Mouse (Mus musculus): Measurements from ENCODE around the gene Kdm2a. TPM values are rescaled to one million over a fixed set of nuclear protein-coding genes. Genes with fewer than 3 reads are reported as not detected.
A peak's percentile ranks its signal among the peaks of the same experiment; 100 is the strongest.

The Kdm2a gene
- total RNA-seq, 2 experiments from 2014 or later, result 70.1 to 71.5 TPM

DNA sequence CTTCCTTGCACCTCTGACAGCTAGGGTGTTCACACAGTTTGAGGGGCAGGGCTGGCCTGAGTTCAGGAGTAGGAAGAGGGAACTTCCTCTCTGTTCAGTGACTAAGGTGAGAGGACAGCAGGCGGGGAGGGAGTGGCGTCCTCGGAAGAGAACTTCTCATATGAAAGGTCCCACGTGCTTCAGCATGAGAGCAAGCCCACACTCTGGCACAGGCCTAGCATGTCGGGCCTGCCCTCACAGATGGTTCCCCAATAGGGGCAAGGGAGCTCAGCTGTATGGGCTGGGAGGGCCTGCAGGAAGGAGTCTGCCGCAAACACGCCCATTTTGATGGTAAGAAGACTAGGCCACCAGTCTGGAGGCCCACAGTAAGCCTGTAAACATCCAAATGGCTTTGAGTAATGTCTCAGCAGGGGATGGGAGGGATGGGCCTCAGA lies 97.8 kb downstream of the Kdm2a start:
- peak in 1 of 2 experiments; percentile 27 for DNase-seq (ENCODE audit: low spot score in 2 of 2)

DNA sequence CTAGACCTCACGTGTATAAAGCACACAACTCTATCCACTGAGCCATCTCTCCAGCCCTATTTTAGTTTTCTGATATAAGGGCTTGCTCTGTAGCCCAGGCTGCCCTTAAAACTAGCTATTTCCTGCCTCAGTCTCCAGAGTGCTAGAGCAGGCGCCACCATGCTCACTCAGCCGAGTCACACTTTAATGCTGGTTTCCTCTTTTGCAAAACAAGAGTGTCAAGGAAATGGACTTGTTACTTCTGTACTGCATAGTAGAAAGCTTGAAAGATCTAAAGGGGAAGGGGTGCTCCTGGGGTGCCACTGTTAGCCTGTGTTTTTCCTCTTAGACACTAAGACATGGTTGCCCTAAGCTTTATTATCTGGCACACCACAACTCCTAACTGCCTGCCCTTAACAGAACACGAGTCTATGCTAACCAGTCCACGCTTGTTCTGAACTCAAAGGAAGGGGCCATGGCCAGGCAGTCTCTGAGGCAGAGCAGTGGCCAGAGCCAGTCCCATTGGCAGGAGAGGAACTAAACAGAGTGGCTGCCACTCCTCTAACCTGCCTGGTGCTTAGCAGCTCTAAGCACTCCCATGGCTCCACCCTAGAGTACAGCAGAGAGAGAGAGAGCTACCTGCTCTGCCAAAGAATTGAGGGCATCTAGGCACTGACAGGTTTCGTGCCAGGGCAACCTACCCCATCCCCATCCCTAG lies 98.4 kb downstream of the Kdm2a start:
- no peak for DNase-seq (ENCODE audit: low spot score in 2 of 2)

DNA sequence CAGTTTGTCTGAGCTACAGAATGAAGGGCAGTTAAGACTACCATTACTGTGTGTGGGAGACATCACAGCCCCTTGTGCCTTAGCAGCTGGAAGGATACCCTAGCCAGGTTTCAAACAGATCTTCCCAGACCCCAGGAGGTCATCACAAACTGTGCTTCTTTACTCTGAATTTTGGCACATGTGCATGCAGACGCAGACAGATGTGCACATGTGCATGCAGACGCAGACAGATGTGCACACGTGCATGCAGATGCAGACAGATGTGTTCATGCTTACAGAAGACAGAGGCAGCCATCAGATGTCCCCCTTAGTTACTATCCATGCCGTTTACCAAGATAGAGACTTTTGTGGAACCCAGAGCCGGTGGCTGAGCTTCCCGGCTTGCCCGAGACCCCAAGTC lies 99.0 kb downstream of the Kdm2a start:
- DNase-seq (ENCODE audit: low spot score in 2 of 2), result no peak

DNA sequence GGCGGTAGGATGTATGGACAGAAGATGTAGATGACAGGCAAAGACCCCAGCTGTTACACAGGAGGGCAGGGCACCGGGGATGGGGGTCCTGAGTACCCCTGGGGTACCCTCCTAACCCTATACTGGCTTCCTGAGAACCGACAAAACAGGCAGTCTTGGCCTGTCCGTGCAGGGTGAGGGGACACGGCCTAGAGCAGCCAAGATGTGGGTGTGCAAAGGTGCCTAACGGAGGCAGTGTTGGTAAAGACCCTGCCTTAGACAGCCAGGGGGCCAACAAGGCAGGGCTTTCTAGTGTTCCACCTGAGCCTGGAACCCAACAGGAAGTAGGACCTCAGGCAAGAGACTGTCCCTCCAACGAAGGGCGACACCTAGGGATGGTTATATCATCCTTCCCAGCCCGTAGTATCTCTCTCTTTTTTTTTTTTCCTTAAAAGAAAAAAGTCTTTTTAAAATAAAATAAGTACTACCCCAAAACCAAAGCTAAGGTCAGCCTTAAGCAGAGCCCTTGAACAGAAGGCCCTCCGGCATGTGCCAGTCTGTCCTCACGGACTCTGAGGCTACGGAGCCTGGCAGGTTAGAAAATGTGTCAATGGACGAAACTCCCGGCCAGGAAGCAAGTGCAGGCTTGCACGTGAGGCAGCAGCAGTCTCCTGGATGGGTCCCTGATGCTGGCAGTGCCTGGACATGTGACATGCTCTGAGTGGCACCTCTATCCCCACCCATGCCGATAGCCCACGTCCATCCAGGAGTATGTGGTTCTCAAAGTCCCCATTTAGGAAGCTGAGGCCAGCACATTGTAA lies 99.6 kb downstream of the Kdm2a start:
- DNase-seq (ENCODE audit: low spot score in 2 of 2), result no peak

DNA sequence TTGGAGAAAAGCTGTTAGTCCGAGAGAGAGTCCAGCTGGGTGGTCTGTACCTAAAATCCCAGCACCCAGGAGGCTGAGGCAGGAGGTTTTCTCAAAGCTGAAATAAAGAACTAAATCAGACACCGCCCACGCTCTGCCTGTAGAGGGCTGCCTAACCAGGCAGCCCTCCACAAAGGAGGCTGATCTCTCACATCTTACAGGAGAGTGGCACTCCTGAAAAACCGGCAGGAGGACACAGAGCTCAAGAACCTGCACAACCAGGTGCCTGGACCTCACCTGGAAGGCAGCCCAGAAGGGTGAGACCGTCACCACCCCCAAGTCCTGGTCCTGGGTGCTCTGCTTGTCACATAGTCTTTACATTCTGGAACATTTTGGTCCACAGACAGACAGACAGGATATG lies 100.2 kb downstream of the Kdm2a start:
- no peak for DNase-seq (ENCODE audit: low spot score in 2 of 2)

DNA sequence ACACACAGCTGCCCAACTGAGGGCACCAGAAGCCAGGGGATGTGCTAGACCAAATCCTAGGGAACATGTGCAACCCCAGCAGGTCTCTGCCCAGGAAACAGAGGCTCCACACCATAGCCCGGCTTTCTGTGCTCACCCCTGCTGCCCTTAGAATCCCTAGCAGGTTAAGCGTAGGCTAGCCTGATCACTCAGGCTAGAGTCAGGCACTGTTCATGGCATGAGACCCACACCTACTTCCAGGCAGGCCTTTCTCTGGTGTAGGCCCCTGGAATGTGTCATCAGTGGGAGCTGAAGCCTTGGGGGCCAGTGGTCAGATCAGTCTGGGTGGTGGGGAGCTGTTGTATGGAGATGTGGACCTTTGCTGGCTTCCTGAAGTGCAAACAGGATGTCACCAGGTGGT lies 101.5 kb downstream of the Kdm2a start:
- DNase-seq (ENCODE audit: low spot score in 2 of 2), result no peak

DNA sequence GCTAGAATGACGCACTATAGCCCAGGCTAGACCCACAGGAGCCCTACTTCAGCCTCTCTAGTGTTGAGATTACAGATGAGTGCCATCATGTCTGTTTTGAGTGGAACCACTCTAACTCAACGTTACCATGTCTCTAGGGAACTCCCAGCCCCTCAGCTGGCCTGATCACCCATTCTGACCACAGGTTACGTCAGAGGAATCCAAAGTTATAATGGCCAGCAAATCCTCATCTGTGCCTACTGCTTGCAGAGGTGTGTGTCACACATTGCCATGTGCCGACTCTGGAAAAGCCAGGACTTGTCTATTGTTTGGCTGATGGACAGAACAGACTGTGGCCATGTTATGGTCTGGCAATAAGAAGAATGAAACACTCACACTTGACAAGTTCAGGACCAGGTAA lies 102.7 kb downstream of the Kdm2a start:
- no peak for DNase-seq (ENCODE audit: low spot score in 2 of 2)

DNA sequence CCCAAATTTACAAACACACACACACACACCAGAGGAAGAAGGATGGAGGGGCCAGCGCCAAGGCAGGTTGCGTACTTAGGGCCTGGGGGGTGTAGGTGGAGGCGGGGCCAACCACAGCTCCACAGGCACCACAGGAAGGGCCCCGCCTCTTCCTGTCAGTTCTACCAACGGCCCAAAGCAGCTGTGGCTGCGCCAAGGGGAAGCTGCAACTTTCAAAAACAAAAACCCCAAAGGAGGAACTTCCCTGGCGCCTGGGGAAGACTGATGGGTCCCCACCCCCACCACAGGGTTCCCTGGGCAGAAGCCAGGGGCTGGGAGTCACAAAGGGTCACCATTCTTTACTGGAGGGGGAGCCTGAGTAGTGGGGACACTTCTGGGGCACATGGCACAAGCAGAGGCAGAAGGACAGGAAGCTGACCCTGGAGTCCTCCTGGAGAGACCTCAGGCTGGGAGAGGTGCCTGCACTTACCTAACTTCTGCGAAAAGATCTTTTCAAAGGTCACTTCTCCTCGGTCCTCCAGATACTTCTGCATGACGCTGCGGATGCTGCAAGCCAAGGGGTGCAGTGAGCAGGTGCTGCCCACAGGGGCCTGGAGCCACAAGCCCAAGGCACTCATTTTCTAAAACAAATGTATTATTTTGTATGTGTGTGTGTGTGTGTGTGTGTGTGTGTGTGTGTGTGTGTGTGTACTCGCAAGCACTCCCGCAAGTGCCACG lies 103.5 kb downstream of the Kdm2a start:
- peak in 1 of 2 experiments; percentile 47 for DNase-seq (ENCODE audit: low spot score in 2 of 2)

DNA sequence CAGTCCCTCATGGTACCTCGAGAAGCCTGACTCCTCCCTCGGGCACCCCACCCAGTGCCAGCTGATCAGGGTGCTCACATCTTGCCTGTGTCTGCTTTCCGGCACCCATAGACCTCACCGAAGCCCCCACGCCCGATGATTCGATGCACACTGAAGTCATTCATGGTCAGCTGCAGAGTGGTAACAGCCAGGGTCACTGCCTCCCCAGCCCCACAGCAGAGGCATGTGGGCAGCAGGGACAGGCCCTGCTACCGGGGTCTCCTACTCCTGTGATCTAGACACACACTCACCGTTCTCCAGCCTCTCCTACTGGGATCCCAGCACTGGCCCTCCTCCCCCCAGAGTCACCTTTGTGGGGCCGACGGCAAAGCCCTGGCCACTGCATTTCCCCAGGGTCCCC lies 106.9 kb downstream of the Kdm2a start:
- no peak for DNase-seq (ENCODE audit: low spot score in 2 of 2)

DNA sequence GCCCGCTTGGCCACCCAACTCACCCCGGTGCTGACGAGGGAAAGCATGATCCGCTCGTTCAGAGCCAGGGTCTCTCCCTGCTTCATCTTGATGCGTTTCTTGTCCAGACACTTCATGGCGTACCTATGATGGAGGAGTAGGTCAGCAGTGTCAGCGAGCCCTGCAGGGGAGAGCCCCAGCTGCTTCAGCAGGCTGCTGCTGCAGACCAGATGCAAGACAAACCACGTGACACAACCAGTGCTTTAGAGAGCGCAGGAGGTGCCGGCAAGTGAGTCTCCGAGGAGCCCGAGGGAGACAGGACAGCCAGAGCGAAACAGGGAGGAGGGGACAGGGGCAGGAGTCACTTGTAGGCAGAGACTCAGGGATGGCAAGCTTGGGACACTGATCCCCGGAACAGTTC lies 107.3 kb downstream of the Kdm2a start:
- DNase-seq (ENCODE audit: low spot score in 2 of 2), result no peak

DNA sequence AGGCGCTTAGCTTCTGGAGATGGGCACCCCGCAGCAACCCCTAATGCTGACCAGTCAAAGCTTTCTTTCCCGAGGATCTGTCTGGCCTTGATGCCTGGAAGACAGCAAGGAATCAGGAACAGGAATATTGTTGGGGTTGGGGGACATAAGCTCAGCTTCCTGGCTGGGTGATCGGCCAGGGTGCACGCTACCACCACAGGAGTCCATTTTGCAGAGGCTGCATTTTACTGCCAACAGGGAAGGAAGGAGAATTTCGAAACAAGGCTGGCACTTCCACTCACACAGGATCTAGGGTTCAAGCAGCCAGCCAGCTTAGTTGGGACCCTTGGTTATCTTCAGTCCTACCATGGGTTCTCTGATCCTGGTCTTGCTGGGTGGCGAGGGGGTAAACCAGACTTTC lies 114.4 kb downstream of the Kdm2a start:
- DNase-seq (ENCODE audit: low spot score in 2 of 2), result no peak

DNA sequence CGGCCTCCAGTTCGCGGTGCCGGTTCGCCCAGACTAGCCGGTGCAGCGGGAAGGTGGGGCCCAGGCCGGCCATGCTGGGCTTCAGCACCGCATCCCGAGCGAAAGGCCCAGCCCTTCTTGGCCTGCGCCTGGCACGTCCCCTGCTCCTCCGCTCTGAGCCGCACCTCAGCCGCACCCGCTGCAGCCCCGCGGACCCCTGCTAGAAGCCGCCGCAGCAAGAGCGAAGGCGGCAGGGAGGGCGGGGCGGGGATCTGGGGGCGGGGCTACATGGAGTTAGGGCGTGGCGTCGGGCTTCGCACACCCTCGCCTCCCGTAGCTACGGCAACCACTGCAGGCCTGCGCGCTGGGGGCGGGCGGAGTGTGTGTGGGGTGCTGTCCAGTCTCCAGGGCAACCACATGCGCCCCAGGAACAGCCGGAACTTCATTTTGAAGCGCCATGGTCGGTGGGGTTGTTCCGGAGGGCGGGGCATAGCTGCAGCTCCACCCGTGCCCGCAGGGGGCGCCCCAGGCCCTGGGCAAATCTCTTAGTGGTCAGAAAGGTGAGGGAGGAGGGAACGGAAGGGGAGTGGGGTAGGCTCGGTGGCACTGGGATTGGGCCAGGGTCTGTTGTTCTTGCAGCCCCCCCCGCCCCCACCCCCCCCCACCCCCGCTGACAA lies 115.1 kb downstream of the Kdm2a start, which contains the start of gene Ankrd13d:
TSS of gene Ankrd13d (minus strand) at position 240 of the 656 bp plus-strand sequence.
- peak; percentile 94 to 95 for DNase-seq (ENCODE audit: low spot score in 2 of 2)

DNA sequence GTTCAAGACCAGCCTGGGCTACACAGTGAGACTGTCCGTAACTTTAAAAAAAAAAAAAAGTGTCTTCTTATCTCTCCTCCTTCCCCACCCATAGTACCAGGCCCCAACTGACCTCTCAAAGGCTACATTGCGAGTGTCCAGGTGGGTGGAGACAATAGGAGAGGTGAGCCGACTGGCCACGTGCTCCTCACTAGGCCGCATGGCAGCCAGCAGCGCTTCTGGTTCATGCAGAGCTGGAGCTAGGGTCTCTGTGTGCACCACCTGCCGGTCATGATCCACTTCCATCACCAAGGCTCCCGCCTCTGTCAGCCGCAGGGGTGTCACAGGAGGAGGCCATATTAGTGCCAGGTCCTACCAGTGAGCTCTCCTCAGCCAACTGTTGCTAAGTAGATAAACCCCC lies 117.7 kb downstream of the Kdm2a start:
- no peak for DNase-seq (ENCODE audit: low spot score in 2 of 2)

DNA sequence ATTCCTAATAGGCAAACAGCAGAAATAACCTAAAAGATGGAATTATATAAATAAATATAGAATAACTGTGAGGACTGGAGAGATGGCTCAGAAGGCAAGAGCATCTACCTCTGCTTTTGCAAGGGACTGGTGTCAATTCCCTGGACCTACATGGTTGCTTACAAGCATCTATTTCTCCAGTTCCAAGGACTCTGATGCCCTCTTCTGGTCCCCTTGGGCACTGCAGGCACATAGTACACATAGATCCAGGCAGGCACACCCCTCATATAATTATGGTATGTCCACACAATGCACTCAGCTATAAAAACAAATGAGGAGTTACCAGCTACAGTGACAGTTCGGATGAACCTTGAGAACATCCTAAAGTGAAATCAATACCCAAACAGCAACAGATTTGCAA lies 118.6 kb downstream of the Kdm2a start:
- no peak for DNase-seq (ENCODE audit: low spot score in 2 of 2)

DNA sequence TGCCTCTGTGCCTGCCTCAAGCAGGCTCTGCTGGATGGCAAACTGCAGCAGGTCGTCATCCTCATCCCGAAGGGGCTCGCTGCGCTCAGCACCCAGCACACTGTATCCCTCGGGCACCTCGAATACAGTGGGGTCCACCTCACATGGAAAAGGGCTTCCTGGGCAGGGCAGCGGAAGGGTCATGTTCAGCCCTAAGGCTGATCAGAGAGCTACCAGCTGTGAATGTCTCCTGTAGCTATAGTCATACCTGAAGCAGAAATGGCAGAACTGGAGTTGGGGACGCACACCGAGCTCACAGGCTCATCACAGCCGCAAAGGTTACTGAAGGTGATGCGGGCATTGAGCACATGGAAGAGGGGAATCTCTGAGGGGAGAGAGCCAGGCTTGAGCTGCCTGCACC lies 127.1 kb downstream of the Kdm2a start:
- no peak for DNase-seq (ENCODE audit: low spot score in 2 of 2)

DNA sequence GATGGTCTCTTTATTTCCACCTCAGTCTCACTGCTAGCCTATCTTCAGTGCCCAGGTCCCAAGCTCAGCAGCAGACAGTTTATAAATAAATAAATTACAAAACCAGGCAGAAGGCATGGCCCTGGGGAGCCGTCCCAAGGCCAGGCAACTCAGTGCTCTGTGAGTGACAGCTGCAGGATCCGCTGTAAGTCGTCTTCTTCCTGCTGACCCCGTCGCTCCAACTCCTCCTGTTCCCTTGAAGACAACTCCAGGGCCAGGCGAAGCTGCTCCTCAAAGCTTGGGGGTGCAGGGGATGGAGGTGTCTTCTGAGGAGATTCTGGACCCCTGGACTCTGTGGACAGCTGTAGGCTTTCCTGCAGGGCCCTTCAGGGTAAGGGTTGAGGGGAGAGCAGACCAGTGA lies 127.9 kb downstream of the Kdm2a start:
- DNase-seq (ENCODE audit: low spot score in 2 of 2), result no peak

DNA sequence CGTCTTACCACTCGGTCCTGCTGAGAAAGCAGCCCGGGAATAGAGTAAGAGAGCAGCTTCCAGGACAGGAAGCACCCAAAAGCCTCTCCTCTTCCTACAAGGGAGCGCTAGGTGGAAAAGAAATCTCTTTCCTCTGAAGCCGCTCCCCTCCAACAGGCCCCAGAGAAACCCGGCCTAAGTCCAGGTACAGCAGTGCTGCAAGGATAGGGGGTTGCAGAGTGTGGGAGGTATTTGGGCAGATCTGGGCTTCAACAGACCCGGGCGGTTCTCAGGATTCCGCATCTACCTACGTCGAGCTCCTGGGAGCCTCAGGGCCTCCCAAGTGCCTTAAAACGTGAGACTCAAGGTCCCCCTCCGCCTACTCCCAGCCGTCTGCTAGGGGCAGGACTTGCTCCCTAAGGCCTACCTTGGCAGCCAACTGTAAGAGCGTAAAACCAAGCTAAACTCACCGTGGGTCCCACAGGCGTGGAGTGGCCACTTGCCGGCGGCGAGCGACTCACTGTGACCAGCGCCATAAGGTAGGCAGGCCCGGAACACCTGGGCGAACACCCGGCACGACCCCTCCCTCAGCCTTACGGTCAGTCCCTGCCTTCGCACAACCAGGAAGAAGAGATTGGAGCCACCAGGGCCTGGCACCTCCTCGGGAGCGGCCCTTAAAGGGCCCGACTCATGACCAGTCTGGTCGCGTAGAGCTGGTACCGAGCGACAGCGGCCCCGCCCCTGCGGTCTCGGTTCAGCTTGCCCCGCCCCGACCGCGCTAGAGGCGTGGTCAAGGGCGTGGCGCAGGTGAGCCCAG lies 129.3 kb downstream of the Kdm2a start, which contains the start of gene Ssh3:
TSS of gene Ssh3 (minus strand) at position 615 of the 796 bp plus-strand sequence.
- peak in 1 of 2 experiments; percentile 59 for DNase-seq (ENCODE audit: low spot score in 2 of 2)

DNA sequence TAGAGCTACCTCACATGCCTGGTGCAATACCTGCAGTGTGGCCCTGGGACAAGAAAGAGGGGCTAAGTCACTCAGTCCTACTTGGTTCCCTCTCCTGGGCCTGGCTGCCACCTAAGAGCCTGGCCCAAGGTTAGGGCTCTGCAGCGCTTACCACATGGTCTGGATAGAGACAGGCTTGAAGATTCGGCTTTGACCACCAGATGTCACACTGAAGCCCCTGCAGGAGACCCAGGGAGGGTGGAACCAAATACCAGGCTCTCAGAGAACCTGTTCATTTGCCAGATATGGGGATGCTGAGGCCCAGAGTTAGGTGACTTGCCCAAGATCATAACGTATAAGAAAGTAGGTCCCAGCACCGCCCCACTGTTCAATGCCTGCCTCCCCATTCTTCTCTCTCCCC lies 132.1 kb downstream of the Kdm2a start:
- no peak for DNase-seq (ENCODE audit: low spot score in 2 of 2)

All from layer of hippocampus, postnatal 10 days (tissue).